Mouse (Mus musculus): Measurements from ENCODE around the gene Sema5a.

GRCm38 (mm10) chr15:32240159-32240558, 4.5 kb upstream of the Sema5a start:
- TF ChIP-seq ETS1 (conservative IDR thresholded peaks at IDR 0.05; ENCODE audit: low read depth, low read length) (no peak), CTCF (conservative IDR thresholded peaks at IDR 0.05 in 1 of 2, IDR thresholded peaks at IDR 0.05 in 1 of 2; ENCODE audit: low read depth in 2 of 2, low read length in 2 of 2) (no peak), CHD2 (IDR thresholded peaks at IDR 0.05; ENCODE audit: low read length) (no peak), POLR2A (IDR thresholded peaks at IDR 0.05; ENCODE audit: low read depth, low read length) (no peak), HCFC1 (IDR thresholded peaks at IDR 0.05; ENCODE audit: low read depth, low read length) (no peak), ZKSCAN1 (IDR thresholded peaks at IDR 0.05; ENCODE audit: borderline replicate concordance, low read depth, low read length) (no peak)

Data from CH12.LX (cell line).